Mouse (Mus musculus) frontal cortex, postnatal 14 days (tissue): Measurements from ENCODE around the gene Tomm40.

Source experiments
- DNase-seq, 2 experiments: peaks; one replicate each; pipeline ENCODE4 v3.0.0; 2022; ENCODE audit warnings: low spot score in 2 of 2

Tomm40 gene

GRCm38 (mm10) chr7:19705271-19705670 is 10.0 kb downstream of the Tomm40 start:
- no peak for DNase-seq

- DNase-seq, result no peak
Measured at GRCm38 (mm10) chr7:19704475-19704874, 10.8 kb downstream of the Tomm40 start.

GRCm38 (mm10) chr7:19702859-19703555 is 12.2 kb downstream of the Tomm40 start:
- DNase-seq, result no peak

- no peak for DNase-seq
Measured at GRCm38 (mm10) chr7:19701069-19701761, 14.0 kb downstream of the Tomm40 start.

GRCm38 (mm10) chr7:19700299-19701068 is 14.8 kb downstream of the Tomm40 start:
- DNase-seq, result no peak

- DNase-seq, result no peak
Measured at GRCm38 (mm10) chr7:19699827-19700148, 15.4 kb downstream of the Tomm40 start.

GRCm38 (mm10) chr7:19698907-19699826 is 16.1 kb downstream of the Tomm40 start, which contains the start of gene Apoe:
TSS of gene Apoe (minus strand) at chr7:19699188.
- peak in 1 of 2 experiments; percentile 73 for DNase-seq

GRCm38 (mm10) chr7:19697949-19698906 is 17.0 kb downstream of the Tomm40 start:
- DNase-seq, result no peak

GRCm38 (mm10) chr7:19696336-19696873 is 18.8 kb downstream of the Tomm40 start:
- DNase-seq, result no peak

- DNase-seq, result no peak
Measured at GRCm38 (mm10) chr7:19695881-19696280, 19.4 kb downstream of the Tomm40 start.

GRCm38 (mm10) chr7:19695213-19695594 is 20.0 kb downstream of the Tomm40 start:
- DNase-seq, result no peak

- DNase-seq, result no peak
Measured at GRCm38 (mm10) chr7:19694336-19695212, 20.7 kb downstream of the Tomm40 start.

GRCm38 (mm10) chr7:19693421-19693820 is 21.8 kb downstream of the Tomm40 start:
- no peak for DNase-seq

GRCm38 (mm10) chr7:19691873-19692865 is 23.1 kb downstream of the Tomm40 start, which contains the start of gene Apoc1:
TSS of gene Apoc1 (minus strand) at chr7:19692660.
- no peak for DNase-seq

- no peak for DNase-seq
Measured at GRCm38 (mm10) chr7:19691434-19691833, 23.8 kb downstream of the Tomm40 start.

GRCm38 (mm10) chr7:19690845-19691244 is 24.4 kb downstream of the Tomm40 start:
- DNase-seq, result no peak

GRCm38 (mm10) chr7:19688611-19689010 is 26.6 kb downstream of the Tomm40 start:
- no peak for DNase-seq

GRCm38 (mm10) chr7:19688101-19688500 is 27.1 kb downstream of the Tomm40 start:
- no peak for DNase-seq
